Mouse (Mus musculus): ENCODE measurements around the gene Gse1. TPM values are rescaled to one million over a fixed set of nuclear protein-coding genes. Genes with fewer than 3 reads are reported as not detected.
"Not testable (repeated sequence)": the region's sequence is repeated elsewhere in the genome, so short reads cannot be mapped to it uniquely, and the experiment has no call there.

The Gse1 gene
- polyA plus RNA-seq, 1 experiment: 55.9 TPM

DNA sequence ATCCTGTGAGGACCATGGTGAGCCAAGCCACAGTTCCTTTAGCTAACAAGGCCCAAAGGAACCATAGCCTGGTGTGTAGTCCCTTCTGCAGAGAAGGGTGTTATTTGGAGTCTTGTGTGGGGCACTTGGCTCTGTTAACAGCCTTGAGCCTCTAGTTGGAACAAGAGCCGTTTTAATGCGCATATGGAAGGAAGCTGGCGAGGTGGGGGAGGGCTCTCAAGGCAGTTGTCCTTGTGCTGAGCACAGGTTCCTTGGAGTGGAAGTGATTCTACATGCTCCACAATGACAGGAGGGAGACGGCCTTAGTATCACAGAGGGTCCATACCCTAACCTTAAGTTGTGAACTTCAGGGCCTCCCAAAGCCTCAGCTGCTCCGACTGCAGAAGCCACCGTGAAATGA is 129.2 kb downstream of the Gse1 start:
- Histone ChIP-seq H3K36me3 (ENCODE audit: control insufficient read depth, insufficient read depth, low read length) (no peaks in the 10 kb centered on the region), H3K27me3 (ENCODE audit: control insufficient read depth, insufficient read depth, low read length) (no peaks in the 10 kb centered on the region), H3K4me1 (ENCODE audit: control insufficient read depth, insufficient read depth, insufficient read length, low read length) (no peaks in the 10 kb centered on the region), H3K27ac (ENCODE audit: insufficient read depth, low read depth, low read length) (no peak overlapping the region), H3K4me3 (ENCODE audit: low read depth, low read length) (no peak overlapping the region)
- WGBS: 88% methylated on average over 6 of the region's 6 CpGs
- no peak for TF ChIP-seq CTCF (IDR thresholded peaks at IDR 0.05; ENCODE audit: extremely low read depth, insufficient read length, insufficient replicate concordance, low read depth, low read length)
- TF ChIP-seq POLR2A (IDR thresholded peaks at IDR 0.05; ENCODE audit: low read depth, low read length): no peak

- Histone ChIP-seq H3K4me1 (ENCODE audit: control insufficient read depth, insufficient read depth, insufficient read length, low read length) (peaks cover 27% of the 10 kb centered on the region), H3K4me3 (ENCODE audit: low read depth, low read length) (no peak overlapping the region), H3K27me3 (ENCODE audit: control insufficient read depth, insufficient read depth, low read length) (no peaks in the 10 kb centered on the region), H3K36me3 (ENCODE audit: control insufficient read depth, insufficient read depth, low read length) (no peaks in the 10 kb centered on the region), H3K27ac (ENCODE audit: insufficient read depth, low read depth, low read length) (no peak overlapping the region)
- no peak for TF ChIP-seq CTCF (IDR thresholded peaks at IDR 0.05; ENCODE audit: extremely low read depth, insufficient read length, insufficient replicate concordance, low read depth, low read length)
- no peak for TF ChIP-seq POLR2A (IDR thresholded peaks at IDR 0.05; ENCODE audit: low read depth, low read length)
- WGBS: 77% methylated on average over 8 of the region's 8 CpGs
Measured at GRCm38 (mm10) chr8:120361301-120361700, 133.0 kb downstream of the Gse1 start.

- no peaks in the 10 kb centered on the region for H3K27me3 ChIP-seq (ENCODE audit: control insufficient read depth, insufficient read depth, low read length)
- H3K27ac ChIP-seq (ENCODE audit: insufficient read depth, low read depth, low read length): peak overlapping the region; percentile 81
- H3K4me3 ChIP-seq (ENCODE audit: low read depth, low read length): no peak overlapping the region
- H3K36me3 ChIP-seq (ENCODE audit: control insufficient read depth, insufficient read depth, low read length): no peaks in the 10 kb centered on the region
- peak; percentile 87; the same call in 1 of the 2 replicates for TF ChIP-seq CTCF (IDR thresholded peaks at IDR 0.05; ENCODE audit: extremely low read depth, insufficient read length, insufficient replicate concordance, low read depth, low read length)
- TF ChIP-seq POLR2A (IDR thresholded peaks at IDR 0.05; ENCODE audit: low read depth, low read length): no peak
- WGBS: 16% methylated on average over 10 of the region's 10 CpGs
- peaks cover 45% of the 10 kb centered on the region for H3K4me1 ChIP-seq (ENCODE audit: control insufficient read depth, insufficient read depth, insufficient read length, low read length)
Measured at GRCm38 (mm10) chr8:120363552-120364071, 135.4 kb downstream of the Gse1 start.

GRCm38 (mm10) chr8:120364093-120364725 is 136.0 kb downstream of the Gse1 start:
- TF ChIP-seq CTCF (IDR thresholded peaks at IDR 0.05; ENCODE audit: extremely low read depth, insufficient read length, insufficient replicate concordance, low read depth, low read length): peak; percentile 70
- TF ChIP-seq POLR2A (IDR thresholded peaks at IDR 0.05; ENCODE audit: low read depth, low read length): no peak
- Histone ChIP-seq H3K4me3 (ENCODE audit: low read depth, low read length) (no peak overlapping the region), H3K27me3 (ENCODE audit: control insufficient read depth, insufficient read depth, low read length) (no peaks in the 10 kb centered on the region), H3K27ac (ENCODE audit: insufficient read depth, low read depth, low read length) (peak overlapping the region; percentile 81), H3K4me1 (ENCODE audit: control insufficient read depth, insufficient read depth, insufficient read length, low read length) (peaks cover 50% of the 10 kb centered on the region), H3K36me3 (ENCODE audit: control insufficient read depth, insufficient read depth, low read length) (no peaks in the 10 kb centered on the region)
- WGBS: 31% methylated on average over 7 of the region's 7 CpGs

GRCm38 (mm10) chr8:120366840-120367239 is 138.6 kb downstream of the Gse1 start:
- 21% methylated on average over 6 of the region's 6 CpGs for WGBS
- Histone ChIP-seq H3K4me1 (ENCODE audit: control insufficient read depth, insufficient read depth, insufficient read length, low read length) (peaks cover 68% of the 10 kb centered on the region), H3K36me3 (ENCODE audit: control insufficient read depth, insufficient read depth, low read length) (no peaks in the 10 kb centered on the region), H3K4me3 (ENCODE audit: low read depth, low read length) (no peak overlapping the region), H3K27me3 (ENCODE audit: control insufficient read depth, insufficient read depth, low read length) (no peaks in the 10 kb centered on the region), H3K27ac (ENCODE audit: insufficient read depth, low read depth, low read length) (peak overlapping the region; percentile 87)
- TF ChIP-seq POLR2A (IDR thresholded peaks at IDR 0.05; ENCODE audit: low read depth, low read length) (no peak), CTCF (IDR thresholded peaks at IDR 0.05; ENCODE audit: extremely low read depth, insufficient read length, insufficient replicate concordance, low read depth, low read length) (no peak)

GRCm38 (mm10) chr8:120368191-120368590 is 139.9 kb downstream of the Gse1 start:
- WGBS: 60% methylated on average over 1 of the region's 1 CpGs
- not testable (repeated sequence) for H3K4me3 ChIP-seq (ENCODE audit: low read depth, low read length); H3K36me3 ChIP-seq (ENCODE audit: control insufficient read depth, insufficient read depth, low read length); H3K27me3 ChIP-seq (ENCODE audit: control insufficient read depth, insufficient read depth, low read length)
- Histone ChIP-seq H3K4me1 (ENCODE audit: control insufficient read depth, insufficient read depth, insufficient read length, low read length) (peaks cover 76% of the 10 kb centered on the region), H3K27ac (ENCODE audit: insufficient read depth, low read depth, low read length) (peak overlapping the region; percentile 79)

DNA sequence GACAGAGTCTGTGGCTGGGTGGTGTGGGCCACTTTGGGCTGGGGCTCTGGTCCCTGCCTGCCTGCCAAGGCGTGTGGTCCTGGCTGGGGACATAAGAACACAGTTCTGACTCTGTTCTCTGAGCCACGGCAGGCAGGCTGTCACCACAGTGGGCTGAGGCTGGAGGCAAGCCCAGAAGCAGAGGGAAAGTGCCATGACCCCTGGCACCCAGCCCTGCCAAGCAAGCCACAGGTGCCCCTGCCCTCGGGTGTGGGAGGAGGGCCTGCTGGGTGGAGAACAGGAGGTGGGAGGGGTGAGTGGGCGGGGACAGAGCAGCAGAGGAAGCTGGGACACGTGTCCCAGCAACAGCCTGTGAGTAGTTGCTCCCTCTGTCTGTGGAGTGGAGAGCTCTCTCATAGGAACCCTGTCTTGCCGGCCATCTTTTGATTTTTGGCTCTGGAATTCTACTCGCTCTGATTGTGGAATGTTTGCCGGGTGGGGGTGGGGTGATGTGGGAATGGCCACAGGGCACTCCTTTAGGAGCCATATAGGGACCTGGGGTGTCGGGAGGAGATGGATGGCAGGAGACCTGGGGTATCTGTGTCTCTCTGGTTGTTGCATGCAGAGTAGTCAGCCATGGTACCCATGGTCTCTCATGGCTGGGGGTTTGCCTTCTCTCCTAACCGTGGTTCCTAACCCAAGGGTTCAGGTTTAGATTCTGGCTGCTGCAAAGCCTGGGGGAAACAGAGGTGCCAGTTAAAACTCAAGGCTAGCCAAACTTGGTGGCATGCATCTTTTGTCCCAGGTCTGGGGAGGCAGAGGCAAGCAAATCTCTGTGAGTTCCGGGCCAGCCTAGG is 140.8 kb downstream of the Gse1 start:
- WGBS: 14% methylated on average over 11 of the region's 11 CpGs
- H3K4me3 ChIP-seq (ENCODE audit: low read depth, low read length): peak overlapping the region; percentile 4; the same call in 1 of the 2 replicates
- peak overlapping the region; percentile 79 for H3K27ac ChIP-seq (ENCODE audit: insufficient read depth, low read depth, low read length)
- no peaks in the 10 kb centered on the region for H3K36me3 ChIP-seq (ENCODE audit: control insufficient read depth, insufficient read depth, low read length)
- no peak for TF ChIP-seq POLR2A (IDR thresholded peaks at IDR 0.05; ENCODE audit: low read depth, low read length)
- 0 out of 2 replicates have a peak, but pooled peaks have one; percentile 26 for TF ChIP-seq CTCF (IDR thresholded peaks at IDR 0.05; ENCODE audit: extremely low read depth, insufficient read length, insufficient replicate concordance, low read depth, low read length)
- peaks cover 78% of the 10 kb centered on the region for H3K4me1 ChIP-seq (ENCODE audit: control insufficient read depth, insufficient read depth, insufficient read length, low read length)
- no peaks in the 10 kb centered on the region for H3K27me3 ChIP-seq (ENCODE audit: control insufficient read depth, insufficient read depth, low read length)
